Comparison of ENCODE assay signal across 21 mouse cellular contexts in the genomic region with DNA sequence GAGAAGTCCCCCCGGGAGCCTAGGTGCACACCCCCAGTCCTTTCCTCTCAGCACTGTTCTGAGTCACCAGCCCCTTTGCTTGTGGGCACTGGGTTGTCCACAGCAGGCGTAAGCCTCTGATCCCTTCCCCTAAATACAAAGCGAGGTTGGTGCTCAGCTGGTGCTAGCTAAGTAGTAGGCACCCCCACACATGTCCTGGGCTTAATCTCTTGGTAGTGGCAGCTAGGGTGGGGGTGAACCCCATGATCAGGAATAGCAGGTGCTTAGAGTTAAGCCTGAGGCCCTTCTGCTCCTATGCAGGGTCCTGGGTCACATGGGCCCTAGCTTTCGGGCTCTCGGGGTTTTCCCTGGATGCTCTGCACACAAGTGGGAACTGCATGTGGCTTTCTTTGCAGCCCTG. TPM values are rescaled to one million over a fixed set of nuclear protein-coding genes. Genes with fewer than 3 reads are reported as not detected.
"Had no signal": no experiment of that assay in that cellular context is flagged by ENCODE, and none has a peak within 500 bp of the region (broad histone marks: within the 10 kb centered on the region; RNA-seq: fewer than 3 reads in every experiment).

No protein-coding gene starts in this region.

- H3K4me2 ChIP-seq: lung, embryonic 14.5 days; midbrain, embryonic 12.5 days; neural tube, embryonic 13.5 days; neural tube, embryonic 15.5 days; stomach, embryonic 15.5 days had no signal

- H3K9me3 ChIP-seq: midbrain, embryonic 10.5 days; midbrain, embryonic 12.5 days; neural tube, embryonic 13.5 days; neural tube, embryonic 15.5 days; stomach, embryonic 15.5 days had no signal

- H3K36me3 ChIP-seq: midbrain, embryonic 12.5 days; neural tube, embryonic 13.5 days; neural tube, embryonic 15.5 days; stomach, embryonic 15.5 days had no signal

- DNase-seq: lung, adult 18-20 months; lung, embryonic 14.5 days; lung, postnatal 4 days; midbrain, embryonic 14.5 days; right cerebral cortex, postnatal 14 days; thymus, adult 2 months; thymus, postnatal 25 days; thymus, postnatal 4 days had no signal

- H3K4me3 ChIP-seq: midbrain, embryonic 10.5 days; midbrain, embryonic 12.5 days; myocyte; neural tube, embryonic 13.5 days; neural tube, embryonic 15.5 days; stomach, embryonic 15.5 days had no signal

- H3K27ac ChIP-seq: liver, embryonic 14.5 days; midbrain, embryonic 10.5 days; midbrain, embryonic 12.5 days; neural tube, embryonic 13.5 days; neural tube, embryonic 15.5 days; stomach, embryonic 15.5 days; stomach, postnatal 0 days had no signal

- H3K9ac ChIP-seq: liver, embryonic 14.5 days; lung, embryonic 14.5 days; midbrain, embryonic 12.5 days; neural tube, embryonic 13.5 days; neural tube, embryonic 15.5 days; stomach, embryonic 15.5 days had no signal

- H3K27me3 ChIP-seq: midbrain, embryonic 12.5 days; neural tube, embryonic 13.5 days; neural tube, embryonic 15.5 days; stomach, embryonic 15.5 days had no signal

- ATAC-seq: lung, postnatal 0 days; midbrain, embryonic 16.5 days had no signal

RNA-seq across cellular contexts. Expression of a gene that starts 12.2 kb away (rescaled TPM):
- total RNA-seq: megakaryocyte, adult 5-6 weeks; megakaryocyte-erythroid progenitor cell, adult 5-6 weeks had no signal

RNA-seq across cellular contexts. Expression of a gene that starts 22.4 kb away (rescaled TPM):
- total RNA-seq: megakaryocyte, adult 5-6 weeks; megakaryocyte-erythroid progenitor cell, adult 5-6 weeks had no signal
- polyA plus RNA-seq: myocyte; spleen, adult 2 months had no signal

RNA-seq across cellular contexts. Expression of a gene that starts 48.1 kb away (rescaled TPM):
- total RNA-seq: megakaryocyte, adult 5-6 weeks had no signal

RNA-seq across cellular contexts. Expression of a gene that starts 53.1 kb away (rescaled TPM):
- total RNA-seq: megakaryocyte, adult 5-6 weeks had no signal
